Mouse (Mus musculus) brown adipose tissue, adult 24 weeks (tissue): Measurements from ENCODE around the gene Zfc3h1. TPM values are rescaled to one million over a fixed set of nuclear protein-coding genes. Genes with fewer than 3 reads are reported as not detected.

Source experiments
- H3K27ac ChIP-seq: fragments of 200-500 bp; replicated peaks from 2 replicates; pipeline ENCODE4 v1.5.1; 2012; ENCODE audit warnings: low read depth, mild to moderate bottlenecking, low read length
- H3K4me1 ChIP-seq: fragments of 200-500 bp; 2 replicates; pipeline ENCODE4 v1.6.1; 2012; ENCODE audit warnings: low read length, mixed read lengths; ENCODE audit not compliant: control insufficient read depth, insufficient read depth, insufficient read length
- H3K4me3 ChIP-seq: fragments of 200-500 bp; 2 replicates; pipeline ENCODE4 v1.5.1; 2012; ENCODE audit warnings: low read depth, mild to moderate bottlenecking, low read length, moderate library complexity; ENCODE audit not compliant: insufficient read depth
- polyA plus RNA-seq: library from polyadenylated mRNA; stranded (reverse); fragments of >200 nt; gene quantifications from 2 replicates; pipeline ENCODE4 v1.2.4, GENCODE M21; 2012; ENCODE audit not compliant: missing spikeins, insufficient read depth, insufficient read length

Gene Zfc3h1
- polyA plus RNA-seq, 1 experiment: 11.6 TPM

DNA sequence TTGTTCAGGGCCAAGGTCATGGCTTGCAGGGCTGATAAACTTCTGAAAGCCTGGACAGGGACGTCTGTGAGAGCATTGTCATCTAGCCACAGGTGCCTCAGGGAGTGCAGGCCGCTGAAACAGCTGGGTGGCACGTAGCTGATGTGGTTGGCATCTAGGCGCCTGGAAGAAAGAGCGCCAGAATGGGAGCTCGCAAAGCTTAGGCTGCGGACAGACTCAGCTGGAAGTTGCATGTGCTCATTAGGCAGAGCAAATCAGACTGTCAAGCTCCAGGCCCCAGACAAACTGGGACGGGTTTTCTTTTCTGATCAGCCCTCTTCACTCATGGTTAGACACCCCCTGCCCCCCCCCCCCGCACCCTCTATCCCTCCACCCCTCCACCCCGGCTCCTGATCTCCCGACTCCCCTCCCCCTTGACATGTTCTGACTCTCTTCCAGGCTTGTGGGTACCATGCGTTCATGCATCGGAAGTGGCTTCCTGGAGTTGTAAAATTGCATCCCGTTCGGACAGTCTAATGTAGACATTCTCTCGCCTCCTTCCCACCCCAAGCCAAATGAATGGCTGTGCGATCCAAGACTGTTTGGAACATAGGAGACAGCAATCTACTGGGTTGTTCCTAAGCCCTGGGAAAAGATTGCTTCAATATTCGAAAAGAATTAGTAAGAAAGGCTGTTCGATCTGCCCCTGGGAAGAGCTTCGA lies 93.8 kb downstream of the Zfc3h1 start:
- H3K27ac ChIP-seq: no peak overlapping the region

More for the DNA sequence above, 93.8 kb downstream of the Zfc3h1 start:
- Histone ChIP-seq H3K4me3 (peak overlapping the region; percentile 11; the same call in 1 of the 2 replicates), H3K4me1 (peaks cover 3% of the 10 kb centered on the region; the same call in 1 of the 2 replicates)

Other genes with a start within 250 kb of the Zfc3h1 start
- gene Tph2, start 199.9 kb upstream of the Zfc3h1 start, polyA plus RNA-seq: not detected in 2 replicates
- gene Tbc1d15, start 133.5 kb upstream of the Zfc3h1 start, polyA plus RNA-seq: 31.2 and 49.9 TPM in 2 replicates
- 50.2 and 54.3 TPM in 2 replicates for gene Rab21, start 69.4 kb upstream of the Zfc3h1 start, polyA plus RNA-seq
- gene Tmem19, start 22.5 kb upstream of the Zfc3h1 start, polyA plus RNA-seq: 10.9 and 16.0 TPM in 2 replicates
- 10.6 and 12.8 TPM in 2 replicates for gene Thap2, start 516 bp upstream of the Zfc3h1 start, polyA plus RNA-seq
- not detected in 2 replicates for gene A930009A15Rik, start 185.0 kb downstream of the Zfc3h1 start, polyA plus RNA-seq
- not detected in 2 replicates for gene Lgr5, start 202.8 kb downstream of the Zfc3h1 start, polyA plus RNA-seq